Mouse (Mus musculus): ENCODE measurements around the gene Eno2. TPM values are rescaled to one million over a fixed set of nuclear protein-coding genes. Genes with fewer than 3 reads are reported as not detected.
"Not testable (repeated sequence)": the region's sequence is repeated elsewhere in the genome, so short reads cannot be mapped to it uniquely, and the experiment has no call there.

Eno2 gene
- total RNA-seq, 2 experiments from 2014 or later, result 0.87 to 1.2 TPM

- no peak for DNase-seq (ENCODE audit: low spot score)
These were observed 37.1 kb upstream of the Eno2 start for GRCm38 (mm10) chr6:124806446-124807140.

DNA sequence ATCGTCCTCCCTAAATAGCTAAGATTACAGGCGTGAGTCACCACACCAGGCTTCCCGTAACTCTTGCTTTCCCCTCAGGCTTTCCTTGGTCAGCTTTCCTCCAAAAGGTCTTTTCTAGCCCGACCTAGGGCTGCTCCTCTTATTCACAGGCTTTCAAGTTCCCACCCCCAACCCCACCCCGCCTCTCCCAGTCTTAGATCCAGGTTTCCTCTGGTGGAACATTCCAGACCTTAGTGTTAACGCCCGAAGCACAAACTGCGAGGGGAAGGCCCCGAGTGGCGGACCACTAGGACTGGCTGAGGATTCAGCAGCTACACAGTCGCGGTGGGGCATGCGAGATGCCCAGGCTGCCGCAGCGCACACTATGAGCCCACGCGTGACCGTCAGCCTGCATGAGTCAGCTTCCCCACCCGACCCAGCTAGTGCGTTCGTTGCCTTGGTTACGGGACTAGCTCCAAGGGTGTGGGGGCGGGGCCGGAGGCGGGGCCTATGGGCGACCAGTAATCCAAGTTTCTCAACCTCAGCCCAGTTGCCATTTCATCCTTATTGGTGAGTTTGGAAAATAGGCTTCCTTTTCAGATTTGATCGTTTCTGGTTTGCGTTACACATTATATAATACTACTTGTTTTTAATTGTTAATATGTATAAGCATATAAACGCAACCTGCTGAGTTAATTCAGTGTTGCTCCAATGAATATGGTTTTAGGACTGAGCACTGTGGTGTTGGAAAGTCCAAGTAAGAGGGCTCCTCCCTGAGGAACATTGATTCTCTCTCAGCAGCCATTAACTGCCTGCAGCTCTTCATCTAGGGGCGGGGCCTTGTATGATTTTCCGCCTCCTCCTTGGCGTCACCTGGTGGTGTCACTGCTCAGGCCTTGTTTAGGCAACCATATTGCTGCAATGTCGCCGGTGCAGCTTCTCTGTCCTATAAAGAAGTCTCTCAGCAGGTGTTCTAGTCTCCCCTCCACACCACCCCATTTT, 36.2 kb upstream of the Eno2 start:
- DNase-seq (ENCODE audit: low spot score), result peak; percentile 95

DNA sequence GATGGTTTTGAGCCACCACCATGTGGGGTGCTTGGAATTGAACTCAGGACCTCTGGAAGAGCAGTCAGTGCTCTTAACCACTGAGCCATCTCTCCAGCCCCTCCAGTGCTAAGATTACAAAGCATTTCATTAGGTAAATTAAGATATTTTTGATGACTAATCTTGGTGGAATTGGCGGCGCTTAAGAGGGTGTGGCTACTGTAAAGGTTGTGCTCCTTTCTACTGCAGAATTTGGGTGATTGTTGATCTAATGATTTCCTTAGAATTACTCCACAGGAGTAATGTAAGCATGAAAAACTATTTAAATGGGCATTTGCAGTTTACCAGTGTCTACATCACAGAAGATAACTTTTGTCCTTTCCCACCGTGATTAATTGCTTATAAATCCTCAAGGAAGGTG, 34.9 kb upstream of the Eno2 start:
- DNase-seq (ENCODE audit: low spot score), result no peak

DNA sequence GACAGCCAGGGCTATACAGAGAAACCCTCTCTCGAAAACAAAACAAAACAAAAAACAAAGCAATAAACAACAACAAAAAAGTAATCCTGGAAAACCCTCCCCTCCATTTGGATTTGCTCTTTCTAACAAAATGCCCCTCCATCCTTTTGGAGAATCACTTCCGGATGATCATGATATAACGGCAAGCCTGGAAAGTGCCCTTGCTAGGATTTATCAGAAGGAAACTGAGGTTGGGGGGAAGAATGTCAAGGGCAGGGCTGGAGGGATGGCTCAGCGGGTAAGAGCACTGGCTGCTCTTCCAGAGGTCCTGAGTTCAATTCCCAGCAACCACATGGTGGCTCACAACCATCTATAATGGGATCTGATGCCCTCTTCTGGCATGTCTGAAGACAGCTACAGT, 34.2 kb upstream of the Eno2 start:
- not testable (repeated sequence) for DNase-seq (ENCODE audit: low spot score)

- DNase-seq (ENCODE audit: low spot score), result no peak
These were observed 33.6 kb upstream of the Eno2 start for GRCm38 (mm10) chr6:124803061-124803460.

DNA sequence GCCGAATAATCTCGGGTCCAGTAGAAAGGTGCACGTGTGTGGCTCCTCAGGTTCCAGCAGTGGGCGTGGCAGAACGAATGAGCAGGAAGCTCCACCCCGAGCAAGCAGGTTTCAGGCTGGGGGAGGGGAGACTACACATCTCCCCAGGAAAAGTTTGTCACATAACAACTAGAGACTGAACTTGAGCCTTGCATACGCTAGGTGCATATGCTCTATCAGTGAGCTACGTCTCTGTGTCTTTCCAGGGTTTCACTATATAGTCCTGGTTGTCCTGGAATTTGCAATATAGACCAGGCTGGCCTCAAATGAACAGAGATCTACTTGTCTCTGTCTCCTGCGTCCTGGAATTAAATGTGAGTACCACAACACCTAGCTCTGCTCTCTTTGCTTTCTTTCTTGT, 32.9 kb upstream of the Eno2 start:
- DNase-seq (ENCODE audit: low spot score), result not testable (repeated sequence)

DNA sequence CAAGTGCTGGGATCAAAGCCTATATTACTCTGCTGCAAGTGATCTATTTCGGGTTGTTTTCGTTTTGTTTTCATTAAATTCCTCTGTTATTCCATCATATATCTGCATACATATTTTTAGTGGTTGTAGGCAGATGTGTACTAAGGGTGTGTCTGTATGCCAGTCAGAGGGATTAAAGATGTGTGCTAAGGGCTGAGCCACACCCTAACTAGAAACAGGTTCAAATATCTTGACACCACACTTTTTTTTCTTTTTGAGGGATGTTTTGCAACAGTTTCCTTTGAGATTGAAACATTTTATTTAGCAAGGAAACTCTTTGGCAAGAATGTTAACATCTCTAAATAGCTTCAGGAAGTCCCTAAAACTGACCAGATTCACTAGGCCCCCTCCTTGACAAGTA, 26.7 kb upstream of the Eno2 start:
- DNase-seq (ENCODE audit: low spot score), result no peak

DNA sequence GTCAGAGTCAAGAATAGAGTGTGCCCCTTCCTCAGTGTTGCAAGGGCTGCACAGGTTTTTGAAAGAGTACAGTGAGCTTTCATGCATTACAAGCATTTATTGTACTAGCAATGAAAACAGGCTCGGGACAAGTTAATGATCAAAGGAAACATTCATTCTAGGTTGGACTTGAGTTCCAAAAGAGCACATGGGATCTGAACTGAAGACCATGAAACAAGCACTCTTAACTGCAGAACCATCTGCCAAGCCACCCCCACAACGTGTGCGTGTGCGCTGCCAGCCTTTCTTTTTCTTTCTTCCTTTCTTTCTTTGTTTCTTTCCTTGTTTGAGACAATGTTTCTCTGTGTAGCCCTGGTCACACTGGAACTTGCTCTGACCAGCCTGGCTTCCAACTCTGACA, 26.3 kb upstream of the Eno2 start:
- no peak for DNase-seq (ENCODE audit: low spot score)

GRCm38 (mm10) chr6:124791911-124792310, 22.4 kb upstream of the Eno2 start:
- no peak for DNase-seq (ENCODE audit: low spot score)

GRCm38 (mm10) chr6:124790121-124790520, 20.6 kb upstream of the Eno2 start:
- DNase-seq (ENCODE audit: low spot score), result no peak

DNA sequence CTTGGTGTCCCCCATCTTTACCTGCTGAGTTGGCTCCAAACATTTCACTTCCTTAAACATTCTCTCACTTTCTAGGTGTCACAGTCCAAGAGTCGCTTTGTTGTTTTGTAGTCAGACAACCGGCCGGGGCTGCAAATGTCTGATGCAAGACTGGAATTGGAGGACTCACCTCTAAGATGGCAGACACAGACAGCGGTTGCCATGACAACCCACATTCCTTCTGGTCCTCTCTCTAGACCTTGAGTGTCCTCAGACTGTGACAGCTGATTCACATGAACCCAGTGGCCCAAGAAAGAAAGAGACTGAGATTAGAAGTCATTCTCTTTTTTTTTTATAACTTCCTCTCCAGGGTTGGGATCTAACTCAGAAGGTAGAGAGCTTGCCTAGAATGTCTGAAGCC, 20.0 kb upstream of the Eno2 start:
- DNase-seq (ENCODE audit: low spot score), result no peak

- no peak for DNase-seq (ENCODE audit: low spot score)
These were observed 18.2 kb upstream of the Eno2 start for GRCm38 (mm10) chr6:124787722-124788121.

GRCm38 (mm10) chr6:124786756-124787420, 17.4 kb upstream of the Eno2 start:
- DNase-seq (ENCODE audit: low spot score), result no peak

DNA sequence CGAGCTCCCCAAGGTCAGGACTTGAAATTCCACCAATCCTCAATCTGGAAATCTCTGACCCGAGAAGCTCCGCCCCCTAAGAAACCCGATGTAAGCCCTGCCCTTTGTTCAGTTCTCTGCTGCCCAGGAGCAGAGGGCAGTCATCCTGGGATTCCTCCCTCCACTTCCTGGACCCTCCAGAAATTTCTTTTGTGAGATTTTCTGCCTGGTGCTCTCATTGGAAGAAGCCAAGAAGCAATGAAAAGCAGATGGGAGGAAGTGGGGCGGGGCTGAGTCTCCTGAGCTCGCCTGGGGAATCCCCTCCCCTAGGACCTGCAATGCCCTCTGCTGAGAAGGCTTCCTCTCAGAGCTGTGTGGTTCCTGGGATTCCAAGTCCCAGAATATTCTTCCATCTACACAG, 13.0 kb upstream of the Eno2 start:
- no peak for DNase-seq (ENCODE audit: low spot score)

DNA sequence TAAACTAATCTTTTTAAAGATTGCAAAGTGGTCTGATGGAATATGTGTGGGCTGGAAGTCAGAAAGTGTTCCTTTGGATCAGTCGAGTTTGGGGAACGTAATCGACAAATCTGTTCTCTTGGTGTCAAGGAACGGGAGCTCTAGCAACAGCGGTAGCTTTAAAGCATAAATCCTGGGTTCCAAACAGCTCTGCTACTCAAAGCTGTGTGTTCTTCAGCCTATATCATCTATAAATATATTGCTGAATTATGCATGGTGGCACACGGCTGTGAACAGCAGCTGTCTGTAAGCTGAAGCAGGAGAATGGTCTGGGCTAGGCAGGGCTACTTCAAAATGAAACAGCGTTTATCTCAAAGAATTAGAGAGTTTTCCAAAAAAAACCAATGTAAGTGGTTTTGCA, 11.4 kb upstream of the Eno2 start:
- DNase-seq (ENCODE audit: low spot score), result no peak

- DNase-seq (ENCODE audit: low spot score), result no peak
These were observed 10.5 kb upstream of the Eno2 start for GRCm38 (mm10) chr6:124779984-124780416.

DNA sequence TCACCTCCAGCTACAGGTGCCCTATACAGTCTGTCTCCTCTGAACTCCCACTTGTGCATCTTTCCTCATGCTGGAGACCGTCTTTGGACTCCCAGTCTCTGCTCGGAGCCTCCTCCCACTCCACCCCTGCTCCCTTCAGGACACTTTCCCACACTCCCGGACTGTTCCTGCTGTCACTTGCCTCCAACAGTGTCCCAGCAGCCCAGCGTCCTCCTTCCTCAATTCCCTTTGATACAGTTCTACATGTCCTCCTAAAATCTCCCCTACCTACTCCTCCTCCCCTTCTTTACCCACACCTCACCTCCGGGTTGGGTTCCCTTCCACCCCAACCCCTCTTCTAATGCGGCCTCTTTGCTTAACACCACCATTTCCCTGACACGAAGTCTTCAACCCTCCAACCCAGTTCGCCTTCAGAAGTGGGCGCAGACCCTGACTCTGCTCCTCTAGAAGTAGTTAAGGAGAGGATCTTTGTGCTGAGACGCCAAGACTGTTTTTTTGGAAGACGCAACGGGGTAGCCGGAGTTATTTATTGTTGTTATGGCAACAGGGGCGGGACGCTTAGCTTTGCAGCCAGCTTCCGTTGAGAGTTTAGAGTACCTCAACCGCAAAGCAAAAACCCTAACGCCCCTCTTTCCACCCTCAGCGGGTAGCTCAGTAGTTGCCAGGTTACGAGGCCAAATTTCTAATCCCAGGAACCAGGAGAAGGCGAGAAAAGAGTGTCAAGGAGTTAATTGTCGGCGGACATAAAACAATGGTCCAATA, 9.9 kb upstream of the Eno2 start, which contains the start of gene Lrrc23:
Lrrc23 (minus strand) TSS at position 506 of the 762 bp plus-strand sequence.
- DNase-seq (ENCODE audit: low spot score), result peak; percentile 40

DNA sequence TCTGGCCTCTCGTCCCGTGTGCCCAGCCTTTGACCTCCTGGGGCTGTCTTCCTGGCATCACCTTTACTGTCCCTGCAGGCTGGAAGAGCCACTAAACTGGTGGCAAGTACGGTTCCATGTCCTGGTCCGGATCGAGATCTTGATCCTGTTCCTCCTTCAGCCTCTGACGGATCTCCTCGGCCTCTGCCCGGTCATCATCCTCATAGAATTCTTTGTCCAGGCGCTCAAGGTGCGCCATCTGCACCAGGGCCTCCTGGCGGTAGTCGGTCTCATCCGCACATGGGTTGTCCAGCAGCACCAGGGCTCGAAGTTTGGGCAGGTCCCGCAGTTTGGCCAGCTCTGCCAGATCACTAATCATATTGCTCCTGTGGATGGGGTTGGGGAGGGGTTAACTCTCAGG, 1.0 kb upstream of the Eno2 start:
- no peak for DNase-seq (ENCODE audit: low spot score)

- DNase-seq (ENCODE audit: low spot score), result no peak
These were observed 540 bp upstream of the Eno2 start for GRCm38 (mm10) chr6:124770013-124770412.

DNA sequence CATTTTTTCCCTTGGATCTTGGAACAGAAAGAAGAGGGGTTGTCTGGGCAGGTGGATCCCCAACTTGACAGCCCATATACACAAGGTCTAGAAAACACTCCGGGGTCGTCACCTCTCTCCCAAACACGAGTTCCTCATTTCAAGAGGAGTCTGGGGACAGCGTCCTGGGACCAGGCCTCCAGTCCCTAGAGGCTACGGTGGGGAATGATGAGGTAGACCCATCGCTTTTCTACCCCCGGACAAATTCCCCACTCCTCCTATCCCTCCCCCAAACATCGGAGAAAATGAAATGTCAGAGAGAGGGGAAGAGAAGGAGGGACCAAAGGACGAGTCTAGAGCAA, 799 bp downstream of the Eno2 start:
- no peak for DNase-seq (ENCODE audit: low spot score)
